Mouse (Mus musculus): ENCODE data around the gene Angpt4. TPM values are rescaled to one million over a fixed set of nuclear protein-coding genes. Genes with fewer than 3 reads are reported as not detected.

The Angpt4 gene
- polyA plus RNA-seq, 3 experiments from 2014 or later = not detected

DNA sequence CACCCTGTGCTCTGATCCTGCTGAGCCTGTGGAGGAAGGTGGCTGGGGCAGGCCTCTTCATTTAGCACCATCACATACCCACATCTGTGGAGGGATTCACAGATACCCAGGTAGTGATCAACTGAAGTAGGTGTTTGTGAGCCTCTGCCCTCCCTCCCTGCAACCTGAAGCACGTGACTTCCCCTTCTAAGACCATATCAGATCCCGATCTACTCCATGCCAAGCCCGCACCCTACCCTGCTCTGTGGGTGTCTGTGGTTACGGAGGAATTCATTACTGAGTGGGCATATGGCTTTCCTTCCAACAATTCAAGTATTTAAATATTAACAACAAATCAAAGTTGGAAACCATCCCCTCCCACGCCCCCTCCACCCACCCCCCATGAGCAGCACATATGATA lies 52.3 kb downstream of the Angpt4 start:
- ATAC-seq = no peak

DNA sequence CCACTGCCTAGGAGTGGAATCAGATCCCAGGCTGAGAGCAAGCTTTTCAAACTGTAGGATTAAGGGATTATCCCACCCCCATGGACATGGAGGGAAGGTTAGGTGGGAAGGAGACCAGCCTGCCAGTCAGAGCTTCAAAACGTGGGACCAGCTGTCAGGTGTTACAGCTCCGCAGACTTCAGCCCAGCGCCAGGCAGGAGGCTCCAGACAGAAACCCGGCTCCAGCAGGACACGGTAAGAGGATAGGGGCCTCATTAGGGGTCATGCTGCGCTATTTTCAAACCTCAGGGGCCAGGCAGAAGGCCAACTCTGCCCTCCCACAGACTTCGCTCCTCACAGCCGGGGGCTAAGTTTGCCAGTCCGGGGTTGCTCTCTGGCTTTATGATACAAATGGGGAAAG lies 53.0 kb downstream of the Angpt4 start:
- ATAC-seq = no peak

DNA sequence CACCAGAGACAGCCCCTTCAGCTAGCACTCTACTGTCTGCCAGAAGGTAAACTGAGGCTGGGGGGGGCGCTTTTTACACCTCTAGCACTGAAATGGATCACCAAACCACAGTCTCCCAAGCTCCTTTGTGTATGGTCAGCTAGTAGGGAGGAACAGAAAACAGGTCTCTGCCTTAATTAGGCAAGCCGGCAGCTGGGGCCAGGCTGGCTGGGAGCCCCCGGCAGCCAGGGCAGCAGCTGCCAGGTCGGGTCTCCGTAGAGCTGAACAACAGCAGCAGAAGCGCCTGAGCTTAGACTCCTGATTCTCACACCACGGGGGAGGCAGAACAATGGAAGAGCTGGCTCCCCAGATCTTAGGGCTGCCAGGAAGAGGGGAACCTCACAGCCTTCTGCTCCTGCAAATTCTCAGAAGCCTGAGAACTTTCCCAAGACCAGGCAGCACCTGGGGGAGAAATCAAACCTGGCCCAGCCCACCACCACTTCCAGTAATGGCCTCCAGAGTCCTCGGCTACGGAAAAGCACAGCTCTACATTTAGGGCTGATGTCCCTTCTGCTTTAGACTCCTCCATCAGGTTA lies 56.3 kb downstream of the Angpt4 start:
- no peak for ATAC-seq

DNA sequence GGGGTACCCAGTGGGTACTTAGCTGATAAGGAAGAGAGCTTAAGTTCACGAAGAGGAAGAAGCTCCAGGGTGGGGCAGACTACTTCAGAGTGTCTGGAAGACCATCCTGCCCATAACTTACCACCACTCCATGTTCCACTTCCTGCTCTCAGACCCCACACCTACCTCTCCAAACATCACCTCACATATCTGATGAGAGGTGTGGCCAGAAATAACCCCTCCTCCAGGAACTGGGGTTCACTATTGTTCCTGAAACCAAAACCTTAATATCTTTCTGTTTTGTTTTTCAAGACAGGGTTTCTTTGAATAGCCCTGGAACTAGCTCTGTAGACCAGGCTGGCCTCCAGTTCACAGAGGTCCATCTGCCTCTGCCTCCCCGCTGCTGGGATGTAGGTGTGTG lies 56.8 kb downstream of the Angpt4 start:
- peak; percentile 38 for ATAC-seq

DNA sequence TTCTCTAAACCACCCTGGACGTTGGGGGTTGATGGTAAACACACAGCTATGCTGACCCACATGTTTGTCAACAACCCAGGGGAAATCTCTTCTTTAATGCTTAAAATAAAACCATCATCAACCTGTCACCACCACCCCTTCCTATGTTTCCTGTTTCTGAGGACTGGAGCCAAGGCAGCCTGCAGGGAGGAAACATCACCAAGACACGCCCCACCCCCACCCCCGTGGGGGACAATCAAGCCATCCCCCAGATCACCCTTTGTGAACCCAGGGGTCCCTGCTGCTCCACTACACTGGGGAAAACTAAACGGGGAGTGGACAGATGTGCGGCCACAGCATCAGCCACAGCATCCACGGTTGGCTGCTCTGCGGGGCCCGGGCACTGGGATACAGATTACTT lies 57.4 kb downstream of the Angpt4 start:
- no peak for ATAC-seq

DNA sequence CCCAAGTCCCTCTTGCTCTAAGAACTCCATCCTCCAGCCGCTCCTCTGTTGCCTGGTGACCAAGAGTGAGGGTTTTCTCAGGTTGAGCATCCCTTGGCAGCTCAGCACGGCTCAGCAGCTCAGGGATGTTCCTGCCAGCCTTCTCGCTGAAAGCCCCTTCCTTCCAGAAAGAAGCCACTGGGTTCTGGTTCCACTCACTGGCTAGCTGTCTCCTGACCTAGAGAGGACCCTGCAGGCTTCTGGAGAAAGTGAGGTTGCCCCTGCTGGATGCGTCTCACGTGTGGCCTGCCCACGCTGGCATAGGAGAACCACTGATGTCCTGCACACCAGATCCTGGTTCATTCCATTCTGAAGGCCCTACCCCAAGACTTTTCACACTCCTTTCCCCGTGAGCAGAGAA lies 58.0 kb downstream of the Angpt4 start:
- no peak for ATAC-seq

DNA sequence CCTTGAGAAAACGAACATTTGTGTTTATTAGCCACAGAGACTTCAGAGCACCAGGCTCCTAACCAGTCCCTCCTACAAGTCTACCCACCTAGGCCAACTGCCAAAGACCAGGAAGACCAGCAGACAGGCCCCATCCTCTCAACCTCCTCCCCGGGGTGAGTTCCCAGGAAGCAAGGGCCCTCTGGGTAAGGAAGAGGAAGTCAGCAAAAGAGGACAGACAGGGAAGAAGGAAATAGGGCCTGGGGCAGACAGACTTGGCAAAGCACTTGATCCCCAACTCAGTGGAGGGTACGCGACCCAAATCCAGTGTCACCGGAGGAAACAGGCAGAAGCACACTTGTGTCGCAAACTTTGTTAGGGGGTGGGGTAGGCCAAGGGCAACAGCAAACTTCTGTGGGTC lies 58.4 kb downstream of the Angpt4 start:
- ATAC-seq = no peak

DNA sequence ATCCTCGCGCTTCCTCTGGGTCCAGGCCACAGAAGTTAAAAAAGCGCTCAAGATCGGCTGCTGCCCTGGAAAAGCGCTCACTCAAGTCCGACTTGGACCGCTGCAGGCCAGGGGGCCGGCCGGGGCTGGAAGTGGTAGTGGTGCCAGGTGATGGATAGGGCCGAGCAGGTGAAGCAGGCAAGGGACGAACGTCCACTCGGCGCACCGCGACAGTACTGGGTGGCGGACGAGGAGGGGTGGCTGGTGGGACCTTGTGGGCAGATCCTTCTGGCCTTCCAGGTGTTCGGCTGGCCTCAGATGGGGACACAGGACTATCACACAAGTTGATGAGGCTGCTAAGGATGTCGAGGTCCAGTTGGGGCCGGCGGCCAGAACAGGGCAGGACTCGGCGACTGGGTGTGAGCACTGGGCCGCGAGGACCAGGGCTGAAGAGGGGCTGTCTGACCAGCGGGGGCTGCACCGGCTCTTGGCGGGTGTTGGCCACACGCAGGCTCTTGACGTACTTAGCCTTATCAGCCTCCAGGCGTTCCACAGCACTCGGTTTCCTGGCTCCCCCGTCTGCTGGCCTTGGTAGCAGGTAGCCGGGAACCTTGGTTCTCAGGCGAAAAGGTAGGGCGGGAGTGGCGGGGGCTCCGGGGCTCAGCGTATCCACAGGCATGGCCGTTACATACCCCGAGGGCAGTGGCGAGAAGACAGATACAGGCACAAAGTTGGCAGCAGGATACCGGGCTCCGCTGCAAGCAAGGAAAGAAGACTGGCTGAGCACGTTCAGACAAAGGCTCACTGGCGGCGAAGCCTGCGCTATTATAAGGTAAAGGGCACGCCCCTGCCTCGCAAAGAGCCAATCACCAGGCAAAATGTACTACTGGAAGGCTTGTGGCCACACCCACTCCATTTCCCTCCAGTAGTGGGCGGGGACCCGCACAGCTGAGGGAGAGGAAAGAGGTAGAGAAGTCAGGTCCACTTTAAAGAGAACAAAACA lies 59.5 kb downstream of the Angpt4 start:
- ATAC-seq = peak; percentile 46

DNA sequence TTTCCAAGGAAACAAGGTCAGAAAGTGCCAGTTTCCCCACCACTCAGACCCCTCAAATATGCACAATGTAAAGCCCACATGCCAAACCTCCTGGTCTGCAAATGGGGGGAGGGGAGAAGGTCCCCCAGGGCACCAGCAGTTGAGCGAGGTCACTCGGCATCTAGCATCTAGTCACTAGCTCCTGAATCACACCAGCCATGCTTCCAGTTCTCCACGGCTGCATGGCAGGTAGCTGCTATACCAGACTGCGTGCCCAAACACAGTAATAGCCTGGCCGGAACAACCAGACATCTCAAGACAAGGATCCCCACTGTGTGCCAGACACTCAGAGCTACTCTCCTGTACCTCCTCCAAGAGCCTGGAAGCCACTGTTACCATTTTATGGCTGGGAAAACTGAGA lies 60.7 kb downstream of the Angpt4 start:
- ATAC-seq = no peak

DNA sequence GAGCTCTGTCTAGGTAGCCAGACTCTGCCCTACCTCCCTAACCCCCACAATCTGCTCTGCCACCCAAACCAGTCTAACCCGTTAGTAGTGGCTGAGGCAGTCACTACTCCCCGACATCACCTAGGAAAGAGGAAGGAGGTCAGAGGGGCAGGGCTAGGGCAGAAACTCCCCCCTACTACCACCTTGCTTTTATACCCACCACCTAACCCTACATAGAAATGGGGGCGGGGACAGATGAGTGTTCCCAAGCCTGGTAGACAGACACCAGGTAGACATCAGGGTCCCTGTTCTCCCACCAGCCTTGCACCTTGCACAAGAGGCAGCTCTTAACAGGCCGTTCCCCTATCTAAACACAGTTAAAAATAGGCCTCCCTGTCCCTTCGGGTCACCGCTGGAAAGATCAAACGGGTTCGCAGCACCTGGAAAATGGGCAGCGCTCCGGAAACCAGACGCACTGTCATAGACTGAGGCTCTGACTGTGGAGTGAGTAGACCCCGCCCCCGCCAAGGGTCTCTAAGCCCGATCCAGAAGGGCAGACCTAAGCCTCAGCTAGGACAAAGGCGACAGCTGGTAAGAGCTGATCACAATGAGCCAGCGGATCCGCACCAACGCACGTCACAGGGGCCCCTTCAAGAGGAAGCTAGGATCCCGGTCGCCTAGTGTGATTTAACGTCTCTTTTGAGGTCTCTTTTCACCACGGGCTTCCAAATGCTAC lies 62.0 kb downstream of the Angpt4 start:
- peak; percentile 54 for ATAC-seq

DNA sequence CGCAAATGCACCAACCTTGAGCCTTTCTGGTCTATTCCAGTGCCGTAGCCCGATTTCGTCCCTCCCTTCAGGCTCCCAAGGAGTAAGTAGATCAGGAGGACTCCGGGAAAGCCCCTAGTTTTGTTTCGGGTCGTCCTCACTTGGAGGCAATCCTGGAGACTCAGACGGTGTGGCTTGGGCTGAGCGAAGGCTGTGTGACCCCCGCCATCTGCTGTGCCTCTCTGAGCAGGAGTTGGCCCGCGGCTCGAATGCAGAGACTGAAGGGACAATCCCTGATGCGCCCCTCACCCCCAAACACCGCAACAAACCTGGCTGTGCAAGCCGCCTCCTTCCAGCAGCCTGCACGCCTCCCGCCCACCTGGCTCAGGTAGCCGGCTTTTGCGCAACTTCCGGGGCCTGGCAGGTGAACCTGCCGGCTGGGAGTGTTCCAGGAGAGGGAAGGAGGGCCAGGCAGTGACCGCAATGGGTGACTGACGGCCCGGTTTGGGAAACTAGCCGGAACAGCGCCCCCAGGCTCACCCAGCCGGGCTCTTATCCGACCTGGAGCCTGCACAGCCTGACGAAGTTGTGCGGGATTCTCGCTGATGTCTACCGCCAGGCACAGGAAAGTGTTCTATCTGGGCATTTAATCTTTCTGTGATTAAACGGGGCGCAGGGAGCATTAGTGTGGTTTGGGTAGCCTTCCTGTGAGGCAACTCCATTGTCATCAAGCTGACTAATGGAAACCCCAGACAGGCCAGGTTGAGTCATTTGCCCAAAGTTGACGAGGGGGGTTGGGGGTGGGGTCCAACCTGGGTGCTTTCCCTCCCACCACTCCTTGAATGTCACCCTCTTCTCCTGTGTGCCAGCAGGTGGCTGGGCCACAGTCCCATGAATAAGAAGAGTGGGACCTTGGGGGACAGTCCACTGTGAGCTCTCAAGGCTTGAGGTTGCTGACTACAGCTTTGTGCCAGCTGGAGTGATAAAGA lies 62.9 kb downstream of the Angpt4 start:
- peak; percentile 63 for ATAC-seq

DNA sequence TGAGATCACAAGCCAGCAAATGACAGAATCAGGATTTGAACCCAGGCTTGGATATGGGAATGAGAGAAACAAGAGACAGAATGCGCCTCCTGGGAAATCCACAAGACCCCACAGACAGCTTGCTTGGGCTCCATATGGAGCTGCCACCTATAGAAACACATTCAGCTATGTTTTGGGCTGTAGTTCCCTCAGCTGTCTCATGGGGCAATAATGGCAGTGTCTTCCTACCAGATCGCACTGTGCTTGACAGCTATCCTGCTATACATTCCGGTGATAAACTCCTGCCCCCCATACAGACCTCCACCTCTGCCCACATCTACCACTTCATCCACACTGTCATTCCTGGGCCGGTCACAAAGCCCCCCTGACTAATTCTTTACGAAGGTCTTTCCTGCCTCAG lies 64.3 kb downstream of the Angpt4 start:
- ATAC-seq = no peak

DNA sequence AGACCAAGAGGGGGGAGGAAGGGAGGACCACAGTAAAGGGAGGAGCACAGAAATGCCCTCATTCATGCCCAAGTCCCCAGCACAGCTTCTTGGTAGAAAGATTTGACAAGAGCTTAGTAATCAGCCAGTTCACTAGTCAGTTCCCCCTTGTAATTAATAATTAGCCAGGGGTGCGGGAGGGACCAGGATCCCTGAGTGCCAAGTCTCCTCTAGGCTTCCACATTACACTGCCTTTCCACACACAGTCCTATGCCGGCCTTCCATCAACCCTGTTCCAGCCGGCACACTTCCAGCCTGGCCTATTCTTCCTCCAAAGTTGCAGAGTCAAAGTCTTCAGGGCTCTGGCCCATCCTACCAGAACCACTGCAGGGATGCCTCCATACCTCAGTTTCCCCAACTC lies 65.1 kb downstream of the Angpt4 start:
- ATAC-seq = no peak

DNA sequence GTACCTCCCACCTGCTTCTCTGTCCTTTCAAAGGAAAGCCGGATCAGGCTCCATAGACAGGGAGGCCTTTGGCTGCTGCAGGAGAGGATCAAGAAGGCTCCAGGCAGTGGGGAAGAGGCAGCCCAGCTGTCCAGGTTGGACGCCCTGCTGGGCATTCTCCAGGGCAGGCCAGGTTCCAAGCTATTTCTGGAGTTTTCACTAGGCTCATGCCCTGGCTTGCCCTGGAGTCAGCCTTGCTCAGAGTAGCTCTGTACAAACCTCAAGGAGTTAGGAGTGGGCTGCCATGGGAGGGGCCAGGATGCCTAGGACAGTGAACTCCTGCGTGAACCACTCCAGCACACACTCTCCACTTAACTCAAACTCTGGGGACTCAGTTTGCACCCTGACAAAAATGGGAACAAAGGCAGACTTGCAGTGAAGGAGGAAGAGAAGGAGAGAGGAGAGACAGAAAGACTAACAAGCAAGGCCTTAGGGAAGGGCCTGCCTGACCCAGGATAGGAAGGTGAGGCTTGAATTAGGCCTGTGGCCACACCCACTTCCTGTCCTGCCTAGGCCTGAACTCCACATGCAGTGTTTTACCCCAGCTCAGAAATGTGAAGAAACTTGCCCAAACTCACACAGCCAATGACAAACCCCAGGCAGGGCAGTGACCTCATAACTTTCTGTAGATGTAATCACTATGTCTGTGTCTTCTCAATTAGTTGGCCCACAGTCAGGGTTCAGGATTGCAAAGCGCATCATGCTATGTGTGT lies 66.9 kb downstream of the Angpt4 start:
- no peak for ATAC-seq

DNA sequence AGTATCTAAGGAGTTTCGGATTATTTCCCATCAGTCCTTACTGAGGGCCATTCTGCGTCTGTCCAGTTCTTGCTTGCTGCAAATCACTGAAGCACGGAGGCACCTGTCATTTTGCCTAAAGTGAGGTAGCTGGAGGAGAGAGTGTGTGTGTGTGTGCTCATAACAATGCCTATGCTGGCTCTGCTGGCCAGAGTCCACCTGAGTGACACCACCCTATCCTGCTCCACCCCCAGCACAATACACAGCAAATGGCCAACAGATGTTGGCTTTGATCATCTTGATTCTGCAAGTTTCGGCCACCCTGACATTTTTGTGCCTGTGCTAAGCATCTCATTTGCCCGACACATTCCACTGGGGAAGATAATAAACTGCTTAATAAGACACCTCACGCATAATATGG lies 67.5 kb downstream of the Angpt4 start:
- no peak for ATAC-seq

DNA sequence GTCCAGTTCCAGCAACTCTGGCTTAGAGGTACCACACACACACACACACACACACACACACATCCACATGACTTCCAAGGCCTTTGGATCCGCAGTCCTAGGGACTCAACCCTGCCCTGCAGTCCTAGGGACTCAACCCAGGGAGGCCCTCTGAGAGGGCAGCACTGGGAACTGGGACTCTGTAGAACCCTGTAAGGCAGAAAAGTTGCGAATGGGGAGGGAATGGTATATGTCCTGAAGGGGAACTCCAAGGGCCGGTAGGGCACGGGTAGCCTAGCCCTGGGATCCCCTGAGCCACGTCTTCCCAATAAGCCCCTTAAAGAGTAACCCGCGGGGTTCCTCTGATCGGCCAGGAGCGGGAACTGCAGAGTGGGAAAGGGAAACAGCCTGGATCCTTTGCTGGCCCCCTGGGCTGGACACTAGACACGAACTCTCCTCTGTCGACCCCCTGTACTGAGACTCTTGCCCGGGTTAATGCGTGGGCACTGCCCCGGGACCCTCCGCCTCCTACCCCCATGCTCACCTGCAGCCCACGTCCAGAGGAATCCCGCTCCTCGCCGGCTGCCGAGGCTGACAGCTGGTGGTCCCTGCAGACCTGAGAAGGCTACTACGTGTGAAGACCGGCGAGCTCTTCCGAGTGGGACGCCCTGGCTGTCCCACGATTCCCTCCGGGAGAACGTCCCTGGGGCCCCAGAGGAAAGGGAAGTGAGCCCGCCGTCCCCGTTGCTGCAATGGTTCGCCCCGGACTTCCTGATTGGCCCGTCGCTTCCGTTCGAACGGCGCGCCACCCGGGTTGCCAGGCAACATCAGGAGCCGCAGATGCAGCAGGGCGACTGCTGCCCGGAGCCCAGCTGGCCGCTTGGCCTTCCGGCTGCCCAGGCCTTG lies 68.7 kb downstream of the Angpt4 start, which contains the start of gene Fam110a:
Fam110a (minus strand) TSS at position 750 of the 885 bp plus-strand sequence.
- peak; percentile 94 for ATAC-seq

DNA sequence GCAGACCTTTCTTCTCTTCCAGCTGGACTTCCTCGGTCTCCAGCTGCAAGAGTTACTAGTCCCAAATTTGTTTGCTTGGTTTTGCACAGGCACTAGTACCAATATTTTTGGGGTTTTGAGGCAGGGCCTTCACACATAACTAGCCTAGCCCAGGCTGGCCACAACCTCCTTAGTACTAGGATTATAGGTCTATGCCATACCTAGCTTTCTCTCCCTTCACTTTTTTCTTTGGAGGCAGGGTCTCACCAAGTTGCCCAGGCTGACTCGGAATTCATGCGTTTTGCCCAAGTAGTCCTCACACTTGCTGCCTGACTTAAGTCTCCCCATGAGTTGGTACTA lies 69.3 kb downstream of the Angpt4 start:
- ATAC-seq = no peak

DNA sequence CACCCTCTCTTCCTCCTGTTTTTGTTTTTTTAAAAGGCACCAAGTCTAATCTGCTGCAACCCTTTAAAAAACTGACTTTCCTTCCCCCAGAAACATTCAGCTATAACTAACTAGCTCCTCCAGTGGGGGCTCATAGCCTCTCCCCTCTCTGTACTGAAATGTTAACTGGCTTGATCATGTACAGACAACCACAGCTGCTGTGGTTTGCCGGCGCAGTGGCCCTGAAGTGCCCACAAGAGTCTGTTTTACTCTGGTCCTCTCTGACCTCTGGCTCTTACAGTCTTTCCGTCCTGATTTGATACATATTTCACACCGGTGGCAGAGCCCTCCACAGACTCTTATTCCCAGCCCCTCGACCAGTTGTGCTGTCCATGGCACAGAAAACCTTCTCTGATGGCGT lies 70.3 kb downstream of the Angpt4 start:
- no peak for ATAC-seq

DNA sequence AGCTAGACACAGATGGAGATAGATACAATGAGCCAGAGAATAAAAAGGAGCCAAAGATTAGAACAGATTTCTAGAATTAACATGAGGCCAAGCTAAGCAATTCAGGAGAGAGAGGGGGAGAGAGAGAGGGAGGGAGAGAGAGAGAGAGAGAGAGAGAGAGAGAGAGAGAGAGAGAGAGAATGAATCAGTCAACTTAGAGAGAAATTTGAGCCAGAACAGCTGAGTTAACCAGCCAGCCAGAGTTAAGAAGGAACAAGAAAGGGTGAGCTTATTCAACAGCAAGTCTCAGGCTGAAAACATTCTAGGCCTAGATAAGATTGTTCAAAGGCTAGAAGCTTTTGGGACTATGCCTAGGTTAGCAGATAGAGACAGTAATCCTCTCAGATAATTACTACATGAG lies 71.5 kb downstream of the Angpt4 start:
- no peak for ATAC-seq

DNA sequence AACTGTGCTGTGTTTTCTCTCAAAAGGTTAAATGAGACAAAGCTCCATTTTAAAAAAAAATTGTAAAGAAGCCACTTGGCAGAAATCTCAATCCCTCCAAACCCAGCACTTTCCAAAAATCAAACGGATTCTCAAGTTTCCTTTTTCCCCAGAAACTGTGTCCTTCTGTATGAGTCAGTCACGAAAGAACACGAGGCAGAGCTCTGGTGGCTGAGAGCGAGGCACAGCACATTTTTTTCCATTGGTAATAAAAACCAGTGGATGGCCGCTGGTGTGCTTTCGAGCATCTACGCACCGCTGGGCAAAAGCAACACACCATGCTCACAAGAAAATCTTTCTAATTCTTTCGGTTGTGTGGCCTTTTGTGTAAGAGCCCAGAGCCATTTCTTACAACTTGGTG lies 73.0 kb downstream of the Angpt4 start:
- no peak for ATAC-seq
